ENCODE assay signal across 8 mouse cellular contexts in the genomic region with DNA sequence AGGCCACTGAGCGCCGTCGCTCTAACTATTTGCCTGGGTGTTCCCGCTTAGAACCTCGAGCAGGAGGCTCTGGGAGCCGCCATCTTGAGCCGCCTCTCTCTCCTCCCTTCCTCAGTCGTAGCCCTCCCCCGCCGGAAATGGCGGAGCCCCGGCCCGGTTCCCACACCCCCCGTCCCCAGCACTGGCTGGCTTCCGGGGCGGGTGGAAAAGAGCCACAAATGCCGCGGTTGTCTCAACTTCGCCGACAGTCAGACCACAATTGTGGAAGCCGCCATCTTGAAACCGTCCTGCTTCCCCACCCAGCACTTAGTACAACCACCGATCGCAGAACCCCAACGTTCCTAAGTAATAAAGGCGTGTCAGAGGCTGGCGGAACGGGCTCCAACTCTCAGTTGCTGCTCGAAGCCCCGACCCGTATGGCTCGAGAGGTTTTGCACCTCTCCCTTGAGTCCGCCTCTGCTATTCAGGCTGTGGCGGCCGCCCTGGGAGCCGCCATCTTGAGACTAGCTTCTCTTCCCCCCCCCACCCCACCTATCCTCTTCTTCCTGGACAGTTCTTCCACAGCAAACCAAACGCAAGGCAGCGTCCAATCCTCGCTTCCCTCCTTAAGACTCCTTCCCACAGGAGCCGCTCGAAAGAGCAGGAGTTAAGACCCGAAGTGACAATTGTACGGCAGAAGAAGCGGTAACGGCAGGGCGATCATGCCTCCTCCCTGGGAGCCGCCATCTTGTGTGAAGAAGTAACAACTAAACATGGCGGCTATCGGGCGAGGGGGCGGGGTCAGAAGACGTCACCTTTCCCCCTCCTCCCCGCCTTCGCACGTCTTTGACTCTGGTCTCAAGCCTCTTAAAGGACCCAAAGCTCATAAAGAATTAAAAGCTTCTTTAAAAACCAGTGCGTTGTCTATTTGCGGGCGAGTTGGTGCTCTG. TPM values are rescaled to one million over a fixed set of nuclear protein-coding genes. Genes with fewer than 3 reads are reported as not detected.
A peak's percentile ranks its signal among the peaks of the same experiment; 100 is the strongest.
DNase-seq lines count a peak whose midpoint lies in the region; ATAC-seq and TF ChIP-seq lines count a peak whose summit lies in the region.

A gene (minus strand): TSS at position 110 of the 929 bp plus-strand sequence.

- peak within 1 kb of the TSS; percentile 91 for H3K4me3 ChIP-seq in cortical plate, adult 2 months (ENCODE audit: insufficient read depth, low read length)

- no peak for TF ChIP-seq POLR2A in cortical plate, adult 2 months (IDR thresholded peaks at IDR 0.05; ENCODE audit: extremely low read depth, insufficient read depth, low read length)

- peak; percentile 90 for DNase-seq in gastrocnemius, postnatal 10 days
- DNase-seq in induced T-regulatory cell, adult 2 months (ENCODE audit: low read depth) = peak; percentile 92
- DNase-seq in left cerebral cortex, adult 9 months (ENCODE audit: low spot score in 2 of 2) = peak; percentile 71 to 91
- DNase-seq in right cerebral cortex, postnatal 14 days = peak; percentile 83
- DNase-seq in urinary bladder, postnatal 36 days (ENCODE audit: low spot score in 2 of 2) = peak; percentile 77 to 90

- peak; percentile 31 for ATAC-seq in activated CD4-positive, CD25-positive, alpha-beta regulatory T cell, adult 4 months
- peak; percentile 46 for ATAC-seq in megakaryocyte progenitor cell, adult 5-6 weeks (replicated peaks; ENCODE audit: poor library complexity)

- peak within 1 kb of the TSS; percentile 98 for H3K27ac ChIP-seq in cortical plate, adult 2 months (ENCODE audit: insufficient read depth, low read length)

- peaks cover 2% of the 10 kb centered on the region; the same call in 1 of the 2 replicates for H3K4me1 ChIP-seq in cortical plate, adult 2 months (ENCODE audit: control insufficient read depth, insufficient read depth, low read length)

- TF ChIP-seq CTCF in cortical plate, adult 2 months (IDR thresholded peaks at IDR 0.05; ENCODE audit: extremely low read depth, insufficient read depth, low read length) = no peak

RNA-seq across cellular contexts. Expression of the gene that starts here (rescaled TPM):
- polyA plus RNA-seq in activated CD4-positive, CD25-positive, alpha-beta regulatory T cell, adult 4 months (2017; shearing (Covaris generic)) = 10 to 100 TPM; 26.8 to 36.6 TPM
- polyA plus RNA-seq in cortical plate, adult 2 months (2012; rRNA removed) = 33.1 and 33.3 TPM in 2 replicates
- total RNA-seq in gastrocnemius, postnatal 10 days (2021) = 10 to 100 TPM; 52.5 to 55.6 TPM
- total RNA-seq in megakaryocyte progenitor cell, adult 5-6 weeks (2015) = 125 and 129 TPM in 2 replicates
- 52.3 and 61.8 TPM in 2 replicates for total RNA-seq in megakaryocyte progenitor cell, adult 5-6 weeks (2017)

Comparison
In these comparisons a context has a peak if more than half of its experiments do, and no peak if none do; other contexts are left out.
1. Peak in every context shown above with its lines: DNase-seq, ATAC-seq, H3K4me3 ChIP-seq and H3K27ac ChIP-seq.